Mouse (Mus musculus) retina, postnatal 1 day (tissue): ENCODE results near the gene Plpp6.

Experiments used
- DNase-seq: peaks from one replicate; pipeline ENCODE4 v3.0.0-alpha.2; 2012

Plpp6 gene

DNA sequence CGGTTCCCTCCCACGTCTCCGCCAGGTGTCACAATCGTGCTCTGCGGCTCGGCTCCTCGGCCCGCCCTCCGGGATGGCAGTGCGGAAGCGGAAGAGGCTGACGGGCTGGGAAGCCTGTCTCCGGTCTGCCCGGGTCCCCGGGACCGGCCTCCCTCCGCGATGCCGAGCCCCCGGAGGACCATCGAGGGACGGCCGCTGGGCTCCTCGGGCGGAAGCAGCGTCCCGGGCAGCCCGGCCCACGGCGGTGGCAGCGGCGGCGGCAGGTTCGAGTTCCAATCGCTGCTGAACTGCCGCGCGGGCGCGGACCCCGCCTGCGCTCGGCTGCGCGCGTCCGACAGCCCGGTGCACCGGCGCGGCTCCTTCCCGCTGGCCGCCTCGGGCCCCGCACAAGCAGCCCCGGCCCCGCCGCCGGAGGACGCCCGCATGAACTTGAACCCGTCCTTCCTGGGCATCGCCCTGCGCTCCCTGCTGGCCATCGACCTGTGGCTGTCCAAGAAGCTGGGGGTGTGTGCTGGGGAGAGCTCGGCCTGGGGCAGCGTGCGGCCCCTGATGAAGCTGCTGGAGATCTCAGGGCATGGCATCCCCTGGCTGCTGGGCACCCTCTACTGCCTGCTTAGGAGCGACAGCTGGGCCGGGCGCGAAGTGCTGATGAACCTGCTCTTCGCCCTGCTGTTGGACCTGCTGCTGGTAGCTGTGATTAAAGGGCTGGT lies at the start of gene Plpp6:
Gene Plpp6 (plus strand): TSS at position 112 of the 710 bp plus-strand sequence.
- DNase-seq = peak; percentile 80

DNA sequence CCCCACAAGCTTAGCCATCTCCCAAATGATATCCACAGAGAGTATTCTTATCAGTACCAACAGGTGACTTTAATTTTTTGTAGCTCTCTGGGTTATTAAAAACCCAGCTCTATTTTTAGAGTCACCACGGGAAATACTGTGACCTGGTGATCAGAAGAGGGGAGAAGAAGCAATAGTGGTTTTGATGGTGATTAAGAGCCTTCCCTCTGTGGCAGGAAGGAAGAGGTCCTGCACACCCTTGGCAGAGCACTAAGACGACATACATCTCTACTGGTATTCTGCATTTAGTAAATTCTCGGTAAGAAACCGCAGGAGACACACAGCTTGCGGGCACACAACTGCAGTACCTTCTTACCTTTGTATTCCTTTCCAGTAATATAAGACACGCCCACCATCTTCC lies 49.2 kb upstream of the Plpp6 start:
- no peak for DNase-seq

DNA sequence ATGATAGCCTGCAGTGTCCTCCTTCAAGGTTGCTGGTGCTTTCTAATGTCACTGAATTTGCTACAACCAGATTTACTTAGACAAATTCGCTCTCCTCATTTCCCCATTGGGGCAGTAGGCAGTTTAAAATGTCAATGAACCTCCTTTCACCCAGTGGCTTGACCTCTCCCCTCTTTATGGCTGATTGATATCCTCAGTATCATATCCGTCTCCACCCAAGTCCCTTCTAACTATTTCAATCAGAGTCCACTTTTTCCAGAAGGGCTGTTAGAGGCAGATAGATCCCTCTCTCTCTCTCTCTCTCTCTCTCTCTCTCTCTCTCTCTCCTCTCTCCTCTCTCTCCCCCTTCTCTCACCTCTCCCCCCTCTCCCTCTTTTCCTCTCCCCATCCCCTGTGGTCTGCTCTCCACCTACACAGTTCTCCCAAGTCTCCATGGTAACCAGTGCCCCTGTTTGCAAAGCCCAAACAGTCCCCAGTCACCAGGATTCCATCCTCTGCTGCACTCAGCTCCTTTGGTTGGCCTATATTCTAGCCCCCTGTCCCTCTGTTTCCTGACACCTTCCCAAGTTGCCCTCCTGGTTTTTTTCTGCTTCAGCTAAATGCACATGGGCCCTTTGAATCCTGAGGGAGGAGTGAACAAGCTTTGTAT lies 48.0 kb upstream of the Plpp6 start:
- peak; percentile 36 for DNase-seq

DNA sequence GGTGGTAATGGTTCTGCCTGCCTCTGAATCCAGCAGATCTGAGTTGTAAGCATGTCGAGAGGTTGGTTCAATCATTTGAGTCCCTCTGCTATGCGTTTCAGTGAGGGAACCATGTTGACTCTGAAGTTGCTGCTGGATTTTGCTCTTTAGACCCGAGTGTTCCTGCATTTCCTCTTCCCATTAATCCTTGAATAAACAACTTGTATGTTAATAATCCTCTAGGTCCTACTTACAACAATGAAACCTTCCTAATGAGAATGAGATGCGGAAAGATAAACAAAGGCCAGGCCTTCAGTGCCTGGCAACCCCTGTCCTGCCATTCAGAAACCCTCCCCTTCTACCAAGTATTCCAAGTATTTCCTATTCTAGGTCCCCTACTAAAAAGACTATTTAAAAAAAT lies 47.3 kb upstream of the Plpp6 start:
- DNase-seq = no peak

- no peak for DNase-seq
Measured at GRCm38 (mm10) chr19:28917839-28918238, 45.9 kb upstream of the Plpp6 start.

GRCm38 (mm10) chr19:28926366-28926765 lies 37.4 kb upstream of the Plpp6 start:
- DNase-seq = no peak

DNA sequence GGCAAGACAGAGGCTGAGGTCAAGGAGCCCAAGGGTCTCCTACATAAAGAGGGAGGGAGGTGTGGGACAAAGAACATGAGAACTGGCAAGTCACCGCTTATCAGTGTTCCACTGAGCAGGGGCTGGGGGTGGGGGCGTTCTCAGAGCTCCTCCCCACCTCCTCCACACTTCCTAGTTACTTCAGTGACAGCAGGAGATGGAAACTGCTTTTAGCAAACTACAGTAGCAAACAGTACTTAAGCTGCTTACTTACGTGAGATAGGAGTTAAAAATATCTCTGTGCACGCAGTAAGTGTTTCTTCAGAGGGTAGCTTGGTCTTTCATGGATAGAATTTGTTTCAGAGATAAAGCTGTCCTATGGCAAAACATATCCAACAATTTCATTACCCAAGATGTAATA lies 36.4 kb upstream of the Plpp6 start:
- no peak for DNase-seq

DNA sequence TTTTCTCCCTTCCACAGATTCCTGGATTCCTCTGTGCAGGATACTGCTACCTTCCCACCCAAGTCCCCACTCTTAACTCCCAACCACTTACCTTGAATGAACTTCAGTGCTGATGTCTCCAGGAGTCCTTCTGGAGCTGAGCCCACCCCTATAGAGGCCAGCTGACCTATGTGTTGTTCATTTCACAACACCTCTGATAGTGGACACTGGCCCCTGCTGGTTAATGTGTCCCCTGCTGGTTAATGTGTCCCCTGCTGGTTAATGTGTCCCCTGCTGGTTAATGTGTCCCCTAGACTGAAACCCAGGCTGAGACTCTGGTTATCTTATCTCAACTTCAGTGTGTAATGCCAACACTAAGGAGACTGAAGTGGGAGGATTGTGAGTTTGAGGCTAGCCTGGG lies 34.7 kb upstream of the Plpp6 start:
- no peak for DNase-seq

DNA sequence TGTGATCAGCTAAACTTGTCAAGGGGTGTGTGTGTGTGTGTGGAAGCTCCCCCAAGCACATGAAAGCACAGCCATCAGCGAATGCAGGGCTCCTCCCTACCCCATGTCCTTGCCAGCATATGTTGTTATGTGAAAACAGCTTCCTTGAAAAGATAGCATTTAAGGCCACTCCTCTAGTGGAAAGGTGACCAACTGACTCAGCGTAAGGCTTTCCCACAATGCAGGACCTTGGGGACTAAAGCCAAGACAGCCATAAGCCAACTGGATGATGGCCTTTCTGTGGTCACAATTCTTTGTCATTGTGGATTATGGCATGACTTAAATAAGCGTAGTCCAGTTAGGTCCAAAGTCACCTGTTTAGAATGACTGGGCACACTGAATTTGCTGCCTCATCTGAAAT lies 28.9 kb upstream of the Plpp6 start:
- no peak for DNase-seq

- DNase-seq = no peak
Measured at GRCm38 (mm10) chr19:28940135-28940874, 23.4 kb upstream of the Plpp6 start.

DNA sequence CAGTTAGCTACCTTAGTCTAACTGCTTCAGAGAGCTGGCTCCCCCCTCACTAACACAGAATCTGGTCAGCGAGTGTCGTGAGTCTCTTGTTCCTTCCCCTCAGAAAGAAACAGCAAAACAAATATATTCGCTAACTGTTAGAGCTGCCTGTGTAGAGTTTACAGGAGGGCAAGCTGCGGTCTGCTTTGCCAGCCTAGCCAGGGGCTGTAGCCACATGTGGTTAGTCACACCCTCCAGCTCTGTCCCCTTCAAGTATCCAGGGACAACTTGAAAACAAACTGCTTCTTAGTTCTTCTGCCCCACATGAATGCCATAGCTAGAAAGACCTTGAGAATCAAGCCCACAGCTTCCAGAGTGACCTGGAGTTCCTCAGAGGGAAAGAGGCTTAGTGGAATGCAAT lies 22.5 kb upstream of the Plpp6 start:
- DNase-seq = no peak

- DNase-seq = no peak
Measured at GRCm38 (mm10) chr19:28946782-28947181, 17.0 kb upstream of the Plpp6 start.

DNA sequence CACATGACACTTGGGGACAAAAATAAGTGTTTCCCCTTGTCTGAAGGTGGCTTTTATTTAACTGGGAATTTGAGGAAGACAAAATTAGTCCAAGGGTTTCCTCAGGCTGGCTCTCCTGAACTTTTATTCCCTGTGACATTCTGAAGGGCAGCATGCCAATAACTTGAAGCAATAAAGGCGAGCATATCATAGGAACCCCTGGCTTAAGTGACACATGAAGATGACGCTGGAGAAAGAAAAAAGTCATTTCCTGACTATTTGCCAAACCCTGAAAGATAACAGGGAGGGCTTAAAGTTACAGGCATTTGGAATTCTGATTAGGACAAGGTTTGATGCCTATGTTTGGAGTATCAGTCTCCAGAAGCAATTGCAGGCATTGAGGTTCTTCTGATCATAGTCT lies 16.4 kb upstream of the Plpp6 start:
- DNase-seq = no peak

DNA sequence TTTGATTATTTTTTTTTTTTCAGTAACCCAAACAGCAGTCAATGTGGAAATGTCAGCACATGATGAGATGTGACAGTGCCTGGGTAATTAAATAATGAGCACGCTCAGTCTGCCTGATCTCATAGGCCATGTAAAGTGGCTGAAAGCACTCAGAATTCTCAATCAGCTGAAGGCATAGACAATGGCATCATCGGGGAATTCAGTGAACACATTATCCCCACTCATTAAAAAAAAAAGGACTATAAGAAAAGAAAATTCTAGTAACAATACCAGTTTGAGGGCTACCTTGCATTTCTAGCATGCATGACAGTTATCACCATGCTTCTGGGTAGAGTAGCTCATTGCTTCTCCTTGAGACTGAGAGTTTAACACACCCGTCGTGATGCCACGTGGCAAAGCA lies 12.5 kb upstream of the Plpp6 start:
- peak; percentile 76 for DNase-seq

GRCm38 (mm10) chr19:28963113-28963512 lies 640 bp upstream of the Plpp6 start:
- no peak for DNase-seq

DNA sequence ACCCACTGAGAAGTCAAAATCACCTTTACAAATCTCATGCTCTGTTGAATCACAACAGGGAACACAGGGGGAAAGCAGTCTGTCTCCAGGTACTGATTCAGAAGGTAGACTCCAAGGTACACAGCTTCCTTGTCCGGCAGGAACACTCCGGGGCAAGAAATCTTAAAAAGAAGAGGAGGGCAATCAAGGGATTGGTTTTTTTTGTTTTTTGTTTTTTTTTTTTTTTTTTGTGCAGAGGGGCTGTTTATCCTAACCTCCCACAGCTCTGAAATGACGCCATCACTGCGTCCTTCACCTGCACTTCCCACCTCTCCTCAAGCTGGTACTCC lies 276 bp upstream of the Plpp6 start:
- no peak for DNase-seq

- no peak for DNase-seq
Measured at GRCm38 (mm10) chr19:28964552-28964903, 775 bp downstream of the Plpp6 start.

DNA sequence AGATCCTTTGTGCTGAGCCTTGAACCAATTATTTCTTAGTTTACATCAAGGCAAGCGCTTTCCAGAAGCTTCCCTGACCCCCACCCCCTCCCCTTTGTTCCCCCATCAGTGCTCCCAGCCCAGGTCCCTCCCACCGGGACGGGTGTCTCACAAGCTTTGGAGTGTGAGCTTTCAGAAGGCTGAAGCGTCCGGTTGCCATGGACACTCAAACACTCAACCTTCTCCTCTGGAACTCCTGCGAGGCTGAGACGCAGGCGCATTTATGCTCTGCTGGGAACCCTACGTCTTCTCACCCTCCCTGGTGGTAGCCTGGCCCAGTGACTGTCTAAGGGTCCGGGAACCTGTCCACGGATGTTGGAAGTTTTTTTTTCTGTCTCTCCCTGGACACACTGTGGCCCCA lies 3.9 kb downstream of the Plpp6 start, which contains the start of gene 4430402I18Rik:
Gene 4430402I18Rik (minus strand): TSS at position 149 of the 400 bp plus-strand sequence.
- peak; percentile 89 for DNase-seq

- DNase-seq = no peak
Measured at GRCm38 (mm10) chr19:28968178-28968577, 4.4 kb downstream of the Plpp6 start.

DNA sequence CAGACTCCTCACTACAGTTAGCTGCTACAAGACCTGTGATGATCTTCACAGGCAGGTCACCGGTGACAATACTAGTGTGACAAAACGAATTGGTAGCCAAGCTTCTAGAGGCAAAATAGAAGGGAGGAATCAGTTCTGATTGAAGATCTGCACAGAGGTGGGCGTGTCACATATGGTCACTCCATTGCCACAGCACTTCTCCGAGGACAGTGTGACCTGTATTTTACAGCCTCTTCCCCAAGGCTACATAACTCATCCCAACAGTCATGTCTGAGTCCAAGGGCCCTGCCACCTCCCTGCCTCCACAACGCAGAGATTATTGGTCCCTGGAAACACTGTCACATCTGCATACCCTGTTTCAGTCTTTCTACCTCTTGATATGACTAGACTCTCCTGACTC lies 5.5 kb downstream of the Plpp6 start:
- no peak for DNase-seq

GRCm38 (mm10) chr19:28970251-28970650 lies 6.5 kb downstream of the Plpp6 start:
- no peak for DNase-seq

GRCm38 (mm10) chr19:28974862-28975611 lies 11.3 kb downstream of the Plpp6 start:
- peak; percentile 80 for DNase-seq

GRCm38 (mm10) chr19:28982617-28983016 lies 18.9 kb downstream of the Plpp6 start:
- no peak for DNase-seq
